Mouse (Mus musculus): ENCODE results near the gene Nucks1. TPM values are rescaled to one million over a fixed set of nuclear protein-coding genes. Genes with fewer than 3 reads are reported as not detected.

Gene Nucks1
- polyA plus RNA-seq, 1 experiment from 2014 or later: 62.9 TPM

DNA sequence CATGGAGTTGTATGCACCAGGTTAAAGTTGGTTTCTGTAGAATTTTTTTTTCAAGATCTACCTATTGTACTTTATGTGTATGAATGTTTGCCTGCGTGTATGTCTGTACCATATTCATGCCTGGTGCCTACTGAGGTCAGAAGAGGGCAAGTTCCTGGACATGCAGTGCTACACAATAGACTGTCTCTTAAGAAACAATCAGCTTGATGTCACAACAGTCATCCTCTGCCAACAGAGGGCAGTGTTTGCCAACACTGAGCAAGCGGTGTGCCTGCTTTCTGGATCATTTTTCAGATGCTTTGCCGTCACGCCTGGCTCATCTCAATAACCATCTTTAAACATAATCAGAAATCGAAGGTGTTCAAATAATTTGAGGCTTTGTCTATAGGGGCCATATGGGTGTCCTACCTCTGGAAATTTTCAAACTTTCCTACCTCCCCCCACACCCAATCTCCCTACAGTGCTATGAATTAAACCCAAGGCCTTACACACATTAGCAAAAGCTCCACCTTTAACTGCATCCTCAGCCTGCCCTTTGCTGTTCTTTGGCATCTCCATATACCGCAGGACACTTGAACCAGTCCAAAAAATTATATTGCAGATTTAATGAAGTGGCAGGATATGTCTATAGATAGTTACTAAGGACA is 27.4 kb downstream of the Nucks1 start:
- ATAC-seq (replicated peaks): 0 out of 2 replicates have a peak, but pooled peaks have one; percentile 48
- H3K9me3 ChIP-seq: no peaks in the 10 kb centered on the region
- no peaks in the 10 kb centered on the region for H3K4me1 ChIP-seq
- WGBS: 40% methylated on average over 6 of the region's 6 CpGs
- no peaks in the 10 kb centered on the region for H3K27me3 ChIP-seq
- no peak overlapping the region for H3K9ac ChIP-seq (replicated peaks)
- H3K4me3 ChIP-seq: no peak overlapping the region
- peaks cover 11% of the 10 kb centered on the region for H3K36me3 ChIP-seq
- H3K4me2 ChIP-seq (replicated peaks): no peak overlapping the region
- H3K27ac ChIP-seq (replicated peaks): no peak overlapping the region

GRCm38 (mm10) chr1:131938811-131939210 is 28.5 kb downstream of the Nucks1 start:
- no peaks in the 10 kb centered on the region for H3K4me1 ChIP-seq
- H3K9ac ChIP-seq (replicated peaks): no peak overlapping the region
- H3K36me3 ChIP-seq: peaks cover 6% of the 10 kb centered on the region
- no peak overlapping the region for H3K4me3 ChIP-seq
- H3K4me2 ChIP-seq (replicated peaks): no peak overlapping the region
- 70% methylated on average over 1 of the region's 1 CpGs for WGBS
- no peaks in the 10 kb centered on the region for H3K9me3 ChIP-seq
- ATAC-seq (replicated peaks): no peak
- no peaks in the 10 kb centered on the region for H3K27me3 ChIP-seq
- no peak overlapping the region for H3K27ac ChIP-seq (replicated peaks)

- Histone ChIP-seq H3K9me3 (no peaks in the 10 kb centered on the region), H3K4me1 (no peaks in the 10 kb centered on the region), H3K36me3 (no peaks in the 10 kb centered on the region), H3K27ac (replicated peaks) (no peak overlapping the region), H3K9ac (replicated peaks) (no peak overlapping the region), H3K4me3 (no peak overlapping the region), H3K4me2 (replicated peaks) (no peak overlapping the region), H3K27me3 (no peaks in the 10 kb centered on the region)
- no peak for ATAC-seq (replicated peaks)
- 54% methylated on average over 2 of the region's 2 CpGs for WGBS
Measured at GRCm38 (mm10) chr1:131940711-131941244, 30.4 kb downstream of the Nucks1 start.

DNA sequence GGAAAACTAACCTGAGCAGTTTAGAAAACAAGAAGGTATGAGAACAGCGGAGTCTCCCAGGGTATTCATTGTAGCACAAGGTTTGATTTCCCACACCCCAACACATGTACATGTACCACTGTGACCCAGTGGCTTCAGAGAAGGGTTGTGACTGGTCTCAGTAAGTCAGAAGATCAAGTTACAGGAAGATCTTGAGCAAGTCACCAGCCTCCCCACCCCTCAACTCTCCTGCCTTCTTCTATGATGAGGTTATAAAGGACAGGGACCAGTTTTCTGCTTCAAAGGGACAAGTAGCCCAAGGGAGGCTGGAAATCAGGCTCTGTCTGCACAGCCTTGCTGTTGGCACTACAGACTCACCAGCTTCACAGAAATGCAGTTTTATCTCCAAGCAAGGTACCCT is 31.2 kb downstream of the Nucks1 start:
- Histone ChIP-seq H3K4me3 (no peak overlapping the region), H3K9me3 (no peaks in the 10 kb centered on the region), H3K4me1 (no peaks in the 10 kb centered on the region), H3K27ac (replicated peaks) (no peak overlapping the region), H3K9ac (replicated peaks) (no peak overlapping the region), H3K4me2 (replicated peaks) (no peak overlapping the region), H3K36me3 (no peaks in the 10 kb centered on the region), H3K27me3 (no peaks in the 10 kb centered on the region)
- WGBS: 100% methylated on average over 1 of the region's 1 CpGs
- no peak for ATAC-seq (replicated peaks)

GRCm38 (mm10) chr1:131942621-131943590 is 32.6 kb downstream of the Nucks1 start:
- H3K9ac ChIP-seq (replicated peaks): no peak overlapping the region
- H3K9me3 ChIP-seq: no peaks in the 10 kb centered on the region
- ATAC-seq (replicated peaks): no peak
- 79% methylated on average over 16 of the region's 16 CpGs for WGBS
- no peak overlapping the region for H3K4me3 ChIP-seq
- H3K27me3 ChIP-seq: no peaks in the 10 kb centered on the region
- no peak overlapping the region for H3K4me2 ChIP-seq (replicated peaks)
- no peaks in the 10 kb centered on the region for H3K4me1 ChIP-seq
- H3K27ac ChIP-seq (replicated peaks): no peak overlapping the region
- no peaks in the 10 kb centered on the region for H3K36me3 ChIP-seq

- WGBS: 78% methylated on average over 10 of the region's 10 CpGs
- H3K36me3 ChIP-seq: no peaks in the 10 kb centered on the region
- H3K27me3 ChIP-seq: no peaks in the 10 kb centered on the region
- H3K4me1 ChIP-seq: no peaks in the 10 kb centered on the region
- H3K9me3 ChIP-seq: no peaks in the 10 kb centered on the region
- H3K9ac ChIP-seq (replicated peaks): no peak overlapping the region
- no peak for ATAC-seq (replicated peaks)
- H3K4me3 ChIP-seq: no peak overlapping the region
- H3K27ac ChIP-seq (replicated peaks): no peak overlapping the region
- no peak overlapping the region for H3K4me2 ChIP-seq (replicated peaks)
Measured at GRCm38 (mm10) chr1:131945674-131946440, 35.5 kb downstream of the Nucks1 start.

DNA sequence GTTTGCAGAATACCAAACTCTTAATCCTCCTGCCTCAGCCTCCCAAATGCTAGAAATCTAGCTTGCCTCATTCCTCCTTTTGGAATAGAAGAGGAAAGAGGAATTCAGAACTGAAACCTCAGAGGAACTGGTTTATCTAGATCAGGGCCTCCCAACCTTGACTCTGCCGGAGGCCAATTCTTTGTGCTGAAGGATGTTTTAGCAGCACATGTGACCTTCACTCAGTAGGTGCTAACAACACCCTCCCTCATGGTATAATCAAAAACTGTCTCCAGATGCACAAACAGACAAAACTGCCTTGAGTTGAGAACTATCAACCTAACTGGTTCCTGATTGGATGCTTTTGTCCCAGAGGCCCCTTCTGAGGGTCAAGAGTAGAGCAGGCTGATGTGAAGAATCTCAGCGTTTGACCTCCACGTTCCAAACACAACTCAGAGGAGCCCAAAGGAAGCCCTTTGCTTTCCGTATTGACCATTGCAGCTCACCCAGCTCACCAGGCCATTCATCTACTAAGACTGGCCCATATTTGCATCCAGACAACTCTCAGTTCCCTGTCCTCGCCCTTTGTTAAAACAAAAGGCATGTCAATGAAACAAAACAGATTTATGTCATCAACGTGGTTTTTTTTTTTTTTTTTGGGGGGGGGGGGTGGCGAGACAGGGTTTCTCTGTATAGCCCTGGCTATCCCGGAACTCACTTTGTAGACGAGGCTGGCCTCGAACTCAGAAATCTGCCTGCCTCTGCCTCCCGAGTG is 36.3 kb downstream of the Nucks1 start:
- no peaks in the 10 kb centered on the region for H3K36me3 ChIP-seq
- 85% methylated on average over 11 of the region's 11 CpGs for WGBS
- no peaks in the 10 kb centered on the region for H3K9me3 ChIP-seq
- H3K9ac ChIP-seq (replicated peaks): no peak overlapping the region
- no peak overlapping the region for H3K4me3 ChIP-seq
- H3K27me3 ChIP-seq: no peaks in the 10 kb centered on the region
- H3K4me2 ChIP-seq (replicated peaks): no peak overlapping the region
- H3K27ac ChIP-seq (replicated peaks): no peak overlapping the region
- ATAC-seq (replicated peaks): no peak
- no peaks in the 10 kb centered on the region for H3K4me1 ChIP-seq

GRCm38 (mm10) chr1:131947997-131948525 is 37.7 kb downstream of the Nucks1 start:
- H3K9ac ChIP-seq (replicated peaks): no peak overlapping the region
- WGBS: 40% methylated on average over 1 of the region's 1 CpGs
- no peak overlapping the region for H3K27ac ChIP-seq (replicated peaks)
- no peaks in the 10 kb centered on the region for H3K4me1 ChIP-seq
- no peaks in the 10 kb centered on the region for H3K9me3 ChIP-seq
- no peak for ATAC-seq (replicated peaks)
- no peaks in the 10 kb centered on the region for H3K27me3 ChIP-seq
- H3K4me2 ChIP-seq (replicated peaks): no peak overlapping the region
- H3K36me3 ChIP-seq: no peaks in the 10 kb centered on the region
- no peak overlapping the region for H3K4me3 ChIP-seq

- H3K9ac ChIP-seq (replicated peaks): no peak overlapping the region
- WGBS: 84% methylated on average over 12 of the region's 12 CpGs
- no peaks in the 10 kb centered on the region for H3K4me1 ChIP-seq
- no peaks in the 10 kb centered on the region for H3K9me3 ChIP-seq
- H3K4me2 ChIP-seq (replicated peaks): no peak overlapping the region
- H3K27ac ChIP-seq (replicated peaks): no peak overlapping the region
- H3K27me3 ChIP-seq: no peaks in the 10 kb centered on the region
- H3K4me3 ChIP-seq: no peak overlapping the region
- H3K36me3 ChIP-seq: no peaks in the 10 kb centered on the region
- ATAC-seq (replicated peaks): no peak
Measured at GRCm38 (mm10) chr1:131954242-131954865, 44.0 kb downstream of the Nucks1 start.

DNA sequence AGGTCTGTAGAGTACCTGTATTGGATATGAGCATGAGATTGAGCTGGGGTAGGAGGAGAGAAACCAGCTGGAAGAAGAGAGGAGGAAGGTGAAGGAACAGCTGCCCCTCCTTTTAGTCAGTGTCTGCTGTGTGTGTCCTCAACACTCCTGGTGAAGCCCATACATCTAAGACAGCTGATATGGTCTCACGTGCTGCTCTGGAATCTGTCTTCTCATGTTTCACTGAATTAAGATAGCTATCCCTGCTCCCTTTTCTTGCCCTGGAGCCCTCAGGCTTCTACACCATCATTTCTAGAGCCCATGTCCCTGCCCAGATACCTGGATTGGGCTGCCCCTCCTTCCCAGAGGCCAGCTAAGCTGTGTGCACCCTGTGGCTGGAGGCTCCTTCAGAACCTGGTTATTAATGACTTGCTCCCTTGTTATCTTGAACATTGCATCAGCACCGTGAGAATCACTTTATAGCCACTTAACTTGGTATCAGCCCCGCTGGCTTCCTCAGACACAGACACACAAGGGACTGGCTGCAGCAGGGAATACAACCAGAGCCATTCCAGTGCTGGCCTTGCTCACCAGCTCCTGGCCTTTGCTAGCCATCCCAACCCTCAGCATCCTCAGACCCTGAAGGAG is 44.9 kb downstream of the Nucks1 start:
- Histone ChIP-seq H3K4me1 (no peaks in the 10 kb centered on the region), H3K4me3 (no peak overlapping the region), H3K36me3 (no peaks in the 10 kb centered on the region), H3K4me2 (replicated peaks) (no peak overlapping the region), H3K9me3 (no peaks in the 10 kb centered on the region), H3K27ac (replicated peaks) (no peak overlapping the region), H3K9ac (replicated peaks) (no peak overlapping the region), H3K27me3 (no peaks in the 10 kb centered on the region)
- no peak for ATAC-seq (replicated peaks)
- WGBS: 65% methylated on average over 3 of the region's 3 CpGs

Measured in forebrain, embryonic 15.5 days (tissue).